Mouse (Mus musculus): Measurements from ENCODE around the gene Gm31371.
"Not testable (repeated sequence)": the region's sequence is repeated elsewhere in the genome, so short reads cannot be mapped to it uniquely, and the experiment has no call there.

DNA sequence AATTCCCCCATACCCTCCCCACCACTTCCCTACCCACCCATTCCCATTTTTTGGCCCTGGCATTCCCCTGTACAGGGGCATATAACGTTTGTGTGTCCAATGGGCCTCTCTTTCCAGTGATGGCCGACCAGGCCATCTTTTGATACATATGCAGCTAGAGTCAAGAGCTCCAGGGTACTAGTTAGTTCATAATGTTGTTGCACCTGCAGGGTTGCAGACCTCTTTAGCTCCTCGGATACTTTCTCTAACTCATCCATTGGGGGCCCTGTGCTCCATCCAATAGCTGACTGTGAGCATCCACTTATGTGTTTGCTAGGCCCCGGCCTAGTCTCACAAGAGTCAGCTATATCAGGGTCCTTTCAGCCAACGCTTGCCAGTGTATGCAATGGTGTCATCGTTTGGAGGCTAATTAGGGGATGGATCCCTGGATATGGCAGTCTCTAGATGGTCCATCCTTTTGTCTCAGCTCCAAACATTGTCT lies 5.7 kb downstream of the Gm31371 start:
- TF ChIP-seq CTCF (IDR thresholded peaks at IDR 0.05; ENCODE audit: low read depth, low read length); GATA1 (IDR thresholded peaks at IDR 0.05; ENCODE audit: borderline replicate concordance, low read length): not testable (repeated sequence)
